ENCODE assay signal across 11 mouse cellular contexts in genomic region chr5:147050816-147051499, GRCm38 (mm10). TPM values are rescaled to one million over a fixed set of nuclear protein-coding genes. Genes with fewer than 3 reads are reported as not detected.
A peak's percentile ranks its signal among the peaks of the same experiment; 100 is the strongest.
DNase-seq lines count a peak whose midpoint lies in the region; ATAC-seq and TF ChIP-seq lines count a peak whose summit lies in the region.
"Had no signal": no experiment of that assay in that cellular context is flagged by ENCODE, and none has a peak within 500 bp of the region (broad histone marks: within the 10 kb centered on the region; RNA-seq: fewer than 3 reads in every experiment).

No protein-coding gene starts in this region.

- H3K27me3 ChIP-seq in heart, embryonic 13.5 days (replicated peaks): no peaks in the 10 kb centered on the region
- H3K27me3 ChIP-seq in intestine, embryonic 16.5 days (replicated peaks; ENCODE audit: control insufficient read depth, insufficient read depth, low read length): no peaks in the 10 kb centered on the region
- no peaks in the 10 kb centered on the region for H3K27me3 ChIP-seq in stomach, embryonic 16.5 days (ENCODE audit: control insufficient read depth, insufficient read depth, low read length)
- H3K27me3 ChIP-seq: hindbrain, embryonic 12.5 days; limb, embryonic 13.5 days had no signal

- no peak overlapping the region for H3K4me3 ChIP-seq in heart, embryonic 13.5 days
- H3K4me3 ChIP-seq in intestine, embryonic 16.5 days (ENCODE audit: low read length): no peak overlapping the region; the same call in 1 of the 2 replicates
- no peak overlapping the region for H3K4me3 ChIP-seq in stomach, embryonic 16.5 days (replicated peaks; ENCODE audit: low read length)
- no peak overlapping the region for H3K4me3 ChIP-seq in left cerebral cortex, adult 2 months
- H3K4me3 ChIP-seq: hindbrain, embryonic 12.5 days; limb, embryonic 13.5 days had no signal

- ATAC-seq in heart, embryonic 13.5 days (ENCODE audit: extremely low read depth, insufficient number of reproducible peaks, low FRiP score, low TSS enrichment): no peak
- ATAC-seq in intestine, embryonic 16.5 days: no peak
- ATAC-seq in stomach, embryonic 16.5 days (ENCODE audit: insufficient read depth, low FRiP score): no peak

- no peak for TF ChIP-seq CTCF in left cerebral cortex, adult 2 months (IDR thresholded peaks at IDR 0.05)

- H3K9ac ChIP-seq in heart, embryonic 13.5 days: peak overlapping the region; percentile 25; the same call in 1 of the 2 replicates
- H3K9ac ChIP-seq in intestine, embryonic 16.5 days (ENCODE audit: low read depth, low read length): 0 out of 2 replicates have a peak overlapping the region, but pooled peaks have one; percentile 24
- H3K9ac ChIP-seq in stomach, embryonic 16.5 days (ENCODE audit: low read length): no peak overlapping the region
- H3K9ac ChIP-seq: hindbrain, embryonic 12.5 days; limb, embryonic 13.5 days had no signal

- H3K27ac ChIP-seq in heart, embryonic 13.5 days (replicated peaks): no peak overlapping the region
- H3K27ac ChIP-seq in intestine, embryonic 16.5 days (ENCODE audit: low read length): no peak overlapping the region
- no peak overlapping the region; the same call in 1 of the 2 replicates for H3K27ac ChIP-seq in stomach, embryonic 16.5 days (ENCODE audit: low read length)
- H3K27ac ChIP-seq in left cerebral cortex, adult 2 months: no peak overlapping the region
- H3K27ac ChIP-seq: hindbrain, embryonic 12.5 days; limb, embryonic 13.5 days had no signal

- no peak for DNase-seq in heart, postnatal 36 days
- peak; percentile 41 for DNase-seq in retina, postnatal 7 days (ENCODE audit: low read depth, low spot score)
- DNase-seq in retina, postnatal 1 day: no peak
- no peak for DNase-seq in left cerebral cortex, adult 2 months (ENCODE audit: extremely low spot score in 1 of 2, low spot score in 2 of 2)
- no peak for DNase-seq in layer of hippocampus, postnatal 14 days (ENCODE audit: low spot score in 2 of 2)
- DNase-seq: cerebellum, adult 11-12 months had no signal

- H3K4me2 ChIP-seq in heart, embryonic 13.5 days: peak overlapping the region; percentile 15
- H3K4me2 ChIP-seq in intestine, embryonic 16.5 days (ENCODE audit: low read depth, low read length): peak overlapping the region; percentile 7
- 0 out of 2 replicates have a peak overlapping the region, but pooled peaks have one; percentile 9 for H3K4me2 ChIP-seq in stomach, embryonic 16.5 days (ENCODE audit: low read depth, low read length)
- H3K4me2 ChIP-seq: hindbrain, embryonic 12.5 days; limb, embryonic 13.5 days had no signal

- WGBS in heart, embryonic 13.5 days: 57% methylated on average over 13 of the region's 13 CpGs
- 62% methylated on average over 13 of the region's 13 CpGs for WGBS in intestine, embryonic 16.5 days
- WGBS in stomach, embryonic 16.5 days: 64% methylated on average over 13 of the region's 13 CpGs

- peaks cover 58% of the 10 kb centered on the region for H3K4me1 ChIP-seq in heart, embryonic 13.5 days
- peaks cover 51% of the 10 kb centered on the region for H3K4me1 ChIP-seq in intestine, embryonic 16.5 days (ENCODE audit: control insufficient read depth, insufficient read depth, low read length)
- H3K4me1 ChIP-seq in stomach, embryonic 16.5 days (ENCODE audit: control insufficient read depth, insufficient read depth, low read length): peaks cover 26% of the 10 kb centered on the region

- H3K36me3 ChIP-seq in heart, embryonic 13.5 days: no peaks in the 10 kb centered on the region
- H3K36me3 ChIP-seq in intestine, embryonic 16.5 days (ENCODE audit: control insufficient read depth, insufficient read depth, low read length): no peaks in the 10 kb centered on the region
- no peaks in the 10 kb centered on the region for H3K36me3 ChIP-seq in stomach, embryonic 16.5 days (ENCODE audit: control insufficient read depth, insufficient read depth, low read length)
- H3K36me3 ChIP-seq: hindbrain, embryonic 12.5 days; limb, embryonic 13.5 days had no signal

- H3K9me3 ChIP-seq in heart, embryonic 13.5 days: no peaks in the 10 kb centered on the region
- no peaks in the 10 kb centered on the region for H3K9me3 ChIP-seq in intestine, embryonic 16.5 days (ENCODE audit: control insufficient read depth, low read length)
- H3K9me3 ChIP-seq in stomach, embryonic 16.5 days (replicated peaks; ENCODE audit: control insufficient read depth, low read length): no peaks in the 10 kb centered on the region
- H3K9me3 ChIP-seq: hindbrain, embryonic 12.5 days; limb, embryonic 13.5 days had no signal

- intact Hi-C loops in heart, postnatal 36 days (cut with DNase I): no loop called here
- intact Hi-C loops in left cerebral cortex, adult 2 months (cut with DNase I): no loop called here

RNA-seq across cellular contexts. Expression of gene Lnx2, which starts 25.4 kb away (rescaled TPM):
- polyA plus RNA-seq in heart, embryonic 13.5 days (2015; fragmentation: Nextera tagmentation; extraction: Ambion mirVana): 10.3 and 10.8 TPM in 2 replicates
- total RNA-seq in heart, postnatal 36 days (2021): 10 to 100 TPM in 1 of 2 experiments, 1 to 10 TPM in 1; 10.0 to 10.8 TPM
- 15.2 and 16.6 TPM in 2 replicates for polyA plus RNA-seq in intestine, embryonic 16.5 days (2015; fragmentation: Nextera tagmentation; extraction: Ambion mirVana)
- 18.3 and 20.5 TPM in 2 replicates for polyA plus RNA-seq in stomach, embryonic 16.5 days (2015; fragmentation: Nextera tagmentation; extraction: Ambion mirVana)
- total RNA-seq in left cerebral cortex, adult 2 months (2021): 1 to 10 TPM; 5.8 to 6.3 TPM
- total RNA-seq in layer of hippocampus, postnatal 14 days (2021): 1 to 10 TPM; 5.2 to 6.1 TPM

RNA-seq across cellular contexts. Expression of gene Polr1d, which starts 25.9 kb away (rescaled TPM):
- polyA plus RNA-seq in heart, embryonic 13.5 days (2015; fragmentation: Nextera tagmentation; extraction: Ambion mirVana): 90.1 and 98.2 TPM in 2 replicates
- total RNA-seq in heart, postnatal 36 days (2021): 10 to 100 TPM; 69.4 to 72.8 TPM
- polyA plus RNA-seq in intestine, embryonic 16.5 days (2015; fragmentation: Nextera tagmentation; extraction: Ambion mirVana): 136 and 151 TPM in 2 replicates
- polyA plus RNA-seq in stomach, embryonic 16.5 days (2015; fragmentation: Nextera tagmentation; extraction: Ambion mirVana): 142 and 145 TPM in 2 replicates
- 10 to 100 TPM; 66.8 to 67.0 TPM for total RNA-seq in left cerebral cortex, adult 2 months (2021)
- 10 to 100 TPM; 62.4 to 75.0 TPM for total RNA-seq in layer of hippocampus, postnatal 14 days (2021)
